13 mouse cellular contexts compared by ENCODE assay signal in the genomic region with DNA sequence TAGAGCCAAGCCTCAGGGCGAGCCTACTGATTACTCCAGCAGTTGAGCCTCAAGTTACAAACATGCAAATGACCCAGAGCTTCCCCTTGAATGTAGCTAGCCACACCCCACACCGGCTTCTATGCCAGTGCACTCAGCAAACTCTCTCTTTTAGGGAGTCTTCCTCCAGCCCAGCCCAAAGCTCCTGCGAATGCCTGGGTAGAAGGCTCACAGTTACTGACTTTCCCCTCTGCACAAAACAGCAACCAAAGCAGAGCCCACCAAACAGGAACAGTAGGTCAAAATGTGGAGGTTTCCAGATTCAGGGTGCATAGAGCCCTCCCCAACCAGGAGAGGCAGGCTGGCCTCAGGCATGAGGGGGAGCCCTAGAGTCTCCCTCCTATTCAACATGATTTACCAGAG. TPM values are rescaled to one million over a fixed set of nuclear protein-coding genes. Genes with fewer than 3 reads are reported as not detected.
DNase-seq lines count a peak whose midpoint lies in the region; ATAC-seq and TF ChIP-seq lines count a peak whose summit lies in the region.
"Had no signal": no experiment of that assay in that cellular context is flagged by ENCODE, and none has a peak within 500 bp of the region (broad histone marks: within the 10 kb centered on the region; RNA-seq: fewer than 3 reads in every experiment).

No protein-coding gene starts in this region.

- no peaks in the 10 kb centered on the region for H3K27me3 ChIP-seq in intestine, embryonic 15.5 days (replicated peaks)
- H3K27me3 ChIP-seq in intestine, postnatal 0 days (replicated peaks; ENCODE audit: control insufficient read depth, insufficient read depth, low read length): no peaks in the 10 kb centered on the region
- H3K27me3 ChIP-seq in intestine, embryonic 16.5 days (replicated peaks; ENCODE audit: control insufficient read depth, insufficient read depth, low read length): no peaks in the 10 kb centered on the region
- no peaks in the 10 kb centered on the region for H3K27me3 ChIP-seq in kidney, embryonic 14.5 days (ENCODE audit: control insufficient read depth, insufficient read depth, low read length)
- H3K27me3 ChIP-seq: heart, embryonic 15.5 days; neural tube, embryonic 13.5 days had no signal

- H3K27ac ChIP-seq in intestine, embryonic 15.5 days: no peak overlapping the region
- no peak overlapping the region for H3K27ac ChIP-seq in intestine, postnatal 0 days (ENCODE audit: low read depth, low read length)
- no peak overlapping the region for H3K27ac ChIP-seq in intestine, embryonic 16.5 days (ENCODE audit: low read length)
- no peak overlapping the region for H3K27ac ChIP-seq in kidney, embryonic 14.5 days (ENCODE audit: low read depth, low read length)
- H3K27ac ChIP-seq: heart, embryonic 15.5 days; neural tube, embryonic 13.5 days had no signal

- H3K36me3 ChIP-seq in intestine, embryonic 15.5 days: no peaks in the 10 kb centered on the region
- H3K36me3 ChIP-seq in intestine, postnatal 0 days (ENCODE audit: control insufficient read depth, insufficient read depth): no peaks in the 10 kb centered on the region
- no peaks in the 10 kb centered on the region for H3K36me3 ChIP-seq in intestine, embryonic 16.5 days (ENCODE audit: control insufficient read depth, insufficient read depth, low read length)
- no peaks in the 10 kb centered on the region for H3K36me3 ChIP-seq in kidney, embryonic 14.5 days (ENCODE audit: control insufficient read depth, insufficient read depth, low read length)
- H3K36me3 ChIP-seq: heart, embryonic 15.5 days; neural tube, embryonic 13.5 days had no signal

- H3K4me1 ChIP-seq in intestine, embryonic 15.5 days (replicated peaks): peaks cover 5% of the 10 kb centered on the region; the same call in 1 of the 2 replicates
- no peaks in the 10 kb centered on the region for H3K4me1 ChIP-seq in intestine, postnatal 0 days (replicated peaks; ENCODE audit: control insufficient read depth, insufficient read depth, low read length)
- H3K4me1 ChIP-seq in intestine, embryonic 16.5 days (ENCODE audit: control insufficient read depth, insufficient read depth, low read length): peaks cover 6% of the 10 kb centered on the region; the same call in 1 of the 2 replicates
- H3K4me1 ChIP-seq in kidney, embryonic 14.5 days (ENCODE audit: control insufficient read depth, insufficient read depth, low read length): peaks cover 3% of the 10 kb centered on the region; the same call in 1 of the 2 replicates
- H3K4me1 ChIP-seq: heart, embryonic 15.5 days; neural tube, embryonic 13.5 days had no signal

- ATAC-seq in intestine, embryonic 15.5 days: 0 out of 2 replicates have a peak, but pooled peaks have one; percentile 36
- no peak; the same call in 1 of the 2 replicates for ATAC-seq in intestine, postnatal 0 days
- peak; percentile 46; the same call in 1 of the 2 replicates for ATAC-seq in intestine, embryonic 16.5 days
- no peak for ATAC-seq in cerebellum, adult (ENCODE audit: insufficient number of reproducible peaks, low FRiP score, low TSS enrichment)
- ATAC-seq in kidney, embryonic 14.5 days (ENCODE audit: low FRiP score, low TSS enrichment): no peak

- no peak overlapping the region for H3K4me2 ChIP-seq in intestine, embryonic 15.5 days (replicated peaks)
- H3K4me2 ChIP-seq in intestine, postnatal 0 days (replicated peaks; ENCODE audit: low read depth): no peak overlapping the region
- H3K4me2 ChIP-seq in intestine, embryonic 16.5 days (ENCODE audit: low read depth, low read length): no peak overlapping the region
- H3K4me2 ChIP-seq in kidney, embryonic 14.5 days (replicated peaks; ENCODE audit: low read depth, low read length): no peak overlapping the region
- H3K4me2 ChIP-seq: heart, embryonic 15.5 days; neural tube, embryonic 13.5 days had no signal

- H3K4me3 ChIP-seq in intestine, embryonic 15.5 days (replicated peaks): no peak overlapping the region
- H3K4me3 ChIP-seq in intestine, postnatal 0 days (ENCODE audit: low read depth, low read length): no peak overlapping the region
- no peak overlapping the region for H3K4me3 ChIP-seq in intestine, embryonic 16.5 days (ENCODE audit: low read length)
- no peak overlapping the region for H3K4me3 ChIP-seq in kidney, embryonic 14.5 days (ENCODE audit: low read length)
- H3K4me3 ChIP-seq: erythroblast, embryonic 14.5 days; heart, embryonic 15.5 days; neural tube, embryonic 13.5 days had no signal

- H3K9ac ChIP-seq in intestine, embryonic 15.5 days: no peak overlapping the region
- H3K9ac ChIP-seq in intestine, postnatal 0 days (ENCODE audit: low read depth, low read length): no peak overlapping the region
- no peak overlapping the region for H3K9ac ChIP-seq in intestine, embryonic 16.5 days (ENCODE audit: low read depth, low read length)
- no peak overlapping the region for H3K9ac ChIP-seq in kidney, embryonic 14.5 days (ENCODE audit: low read depth, low read length)
- H3K9ac ChIP-seq: heart, embryonic 15.5 days; neural tube, embryonic 13.5 days had no signal

- TF ChIP-seq CTCF in intestine, postnatal 0 days (IDR thresholded peaks at IDR 0.05; ENCODE audit: low read depth): no peak

- 16% methylated on average over 3 of the region's 3 CpGs for whole genome bisulfite sequencing in intestine, embryonic 15.5 days
- WGBS in intestine, postnatal 0 days: 9% methylated on average over 3 of the region's 3 CpGs
- WGBS in intestine, embryonic 16.5 days: 8% methylated on average over 3 of the region's 3 CpGs
- WGBS in kidney, embryonic 14.5 days: 8% methylated on average over 3 of the region's 3 CpGs

- peak; percentile 52 for DNase-seq in urinary bladder, postnatal 14 days (ENCODE audit: low spot score)
- no peak for DNase-seq in urinary bladder, adult 18-20 months (ENCODE audit: low spot score in 2 of 2)
- no peak for DNase-seq in Muller cell, postnatal 12 days (ENCODE audit: inconsistent ontology term)
- DNase-seq: adrenal gland, adult 8-10 months; cerebellum, adult 2 months had no signal

- H3K9me3 ChIP-seq in intestine, embryonic 15.5 days: no peaks in the 10 kb centered on the region
- H3K9me3 ChIP-seq in intestine, postnatal 0 days (ENCODE audit: control insufficient read depth): no peaks in the 10 kb centered on the region
- no peaks in the 10 kb centered on the region for H3K9me3 ChIP-seq in intestine, embryonic 16.5 days (ENCODE audit: control insufficient read depth, low read length)
- H3K9me3 ChIP-seq in kidney, embryonic 14.5 days (ENCODE audit: control insufficient read depth, low read length): no peaks in the 10 kb centered on the region
- H3K9me3 ChIP-seq: heart, embryonic 15.5 days; neural tube, embryonic 13.5 days had no signal

RNA-seq across cellular contexts. Expression of a gene that starts 12.0 kb away (rescaled TPM):
- 1.1 and 1.3 TPM in 2 replicates for polyA plus RNA-seq in intestine, embryonic 15.5 days (2015; fragmentation: Nextera tagmentation; extraction: Ambion mirVana)
- 0.54 and 0.66 TPM in 2 replicates for polyA plus RNA-seq in intestine, postnatal 0 days (2015; fragmentation: Nextera tagmentation; extraction: Ambion mirVana)
- 0.88 and 0.94 TPM in 2 replicates for polyA plus RNA-seq in intestine, embryonic 16.5 days (2015; fragmentation: Nextera tagmentation; extraction: Ambion mirVana)
- polyA plus RNA-seq in kidney, embryonic 14.5 days (2014; fragmentation: Nextera tagmentation; extraction: Ambion mirVana): 1.2 and 1.6 TPM in 2 replicates
- polyA plus RNA-seq: erythroblast, embryonic 14.5 days had no signal

RNA-seq across cellular contexts. Expression of a gene that starts 21.4 kb away (rescaled TPM):
- 18.4 and 22.7 TPM in 2 replicates for polyA plus RNA-seq in intestine, embryonic 15.5 days (2015; fragmentation: Nextera tagmentation; extraction: Ambion mirVana)
- polyA plus RNA-seq in intestine, postnatal 0 days (2015; fragmentation: Nextera tagmentation; extraction: Ambion mirVana): 16.5 and 17.1 TPM in 2 replicates
- polyA plus RNA-seq in intestine, embryonic 16.5 days (2015; fragmentation: Nextera tagmentation; extraction: Ambion mirVana): 21.1 and 21.5 TPM in 2 replicates
- 3.0 and 3.3 TPM in 2 replicates for polyA plus RNA-seq in kidney, embryonic 14.5 days (2014; fragmentation: Nextera tagmentation; extraction: Ambion mirVana)

RNA-seq across cellular contexts. Expression of a gene that starts 57.5 kb away (rescaled TPM):
- 0.20 and 0.21 TPM in 2 replicates for polyA plus RNA-seq in intestine, embryonic 15.5 days (2015; fragmentation: Nextera tagmentation; extraction: Ambion mirVana)
- polyA plus RNA-seq in intestine, postnatal 0 days (2015; fragmentation: Nextera tagmentation; extraction: Ambion mirVana): not detected in 2 replicates
- polyA plus RNA-seq in intestine, embryonic 16.5 days (2015; fragmentation: Nextera tagmentation; extraction: Ambion mirVana): 0.38 and 0.45 TPM in 2 replicates
- polyA plus RNA-seq in kidney, embryonic 14.5 days (2014; fragmentation: Nextera tagmentation; extraction: Ambion mirVana): 0.14 and 0.40 TPM in 2 replicates
- polyA plus RNA-seq: cerebellum, adult 2 months; neural tube, embryonic 13.5 days had no signal

Comparison
In these comparisons a context has a peak if more than half of its experiments do, and no peak if none do; other contexts are left out.
1. ATAC-seq: peak in intestine, embryonic 15.5 days (single experiment) and intestine, embryonic 16.5 days (single experiment); none in intestine, postnatal 0 days (single experiment), cerebellum, adult (single experiment) and kidney, embryonic 14.5 days (single experiment).